Mouse (Mus musculus) midbrain, embryonic 16.5 days (tissue): ENCODE data around the gene Eef2. TPM values are rescaled to one million over a fixed set of nuclear protein-coding genes. Genes with fewer than 3 reads are reported as not detected.
"Not testable (repeated sequence)": the region's sequence is repeated elsewhere in the genome, so short reads cannot be mapped to it uniquely, and the experiment has no call there.

Source experiments
- ATAC-seq: fragments of 200-750 bp; cut with Nextera tagmentation; 2 replicates; pipeline ENCODE4 v1.8.0; 2017; ENCODE audit warnings: moderate TSS enrichment
- H3K27ac ChIP-seq: fragments of 300-500 bp; sonication (generic); 2 replicates; pipeline ENCODE4 v1.5.1; 2014; ENCODE audit warnings: mild to moderate bottlenecking, low read length, mixed read lengths
- H3K27me3 ChIP-seq: fragments of 300-500 bp; sonication (generic); 2 replicates; pipeline ENCODE4 v1.6.1; 2014; ENCODE audit warnings: low read depth, low read length, mixed read lengths; ENCODE audit not compliant: control insufficient read depth, insufficient read depth
- H3K36me3 ChIP-seq: fragments of 300-500 bp; sonication (generic); 2 replicates; pipeline ENCODE4 v1.6.1; 2014; ENCODE audit warnings: mild to moderate bottlenecking, low read length, moderate library complexity, mixed read lengths; ENCODE audit not compliant: control insufficient read depth, insufficient read depth
- H3K4me1 ChIP-seq: fragments of 300-500 bp; sonication (generic); 2 replicates; pipeline ENCODE4 v1.6.1; 2014; ENCODE audit warnings: mild to moderate bottlenecking, low read length, mixed read lengths; ENCODE audit not compliant: control insufficient read depth, insufficient read depth
- H3K4me2 ChIP-seq: fragments of 300-500 bp; sonication (generic); 2 replicates; pipeline ENCODE4 v1.6.1; 2014; ENCODE audit warnings: mild to moderate bottlenecking, low read length, mixed read lengths
- H3K4me3 ChIP-seq: fragments of 300-500 bp; sonication (generic); 2 replicates; pipeline ENCODE4 v1.5.1; 2014; ENCODE audit warnings: low read depth, mild to moderate bottlenecking, low read length, moderate library complexity, mixed read lengths
- H3K9ac ChIP-seq: fragments of 300-500 bp; sonication (generic); 2 replicates; pipeline ENCODE4 v1.6.1; 2014; ENCODE audit warnings: low read depth, low read length, mixed read lengths
- H3K9me3 ChIP-seq: fragments of 300-500 bp; sonication (generic); replicated peaks from 2 replicates; pipeline ENCODE4 v1.6.1; 2014; ENCODE audit warnings: mild to moderate bottlenecking, low read length, mixed read lengths; ENCODE audit not compliant: control insufficient read depth, poor library complexity, severe bottlenecking
- WGBS: fragments of 180-500 bp; shearing (Covaris S2); extraction: QIAGEN DNeasy Blood & Tissue Kit; methylation state at CpG from one replicate; pipeline ENCODE4 v1.1.7; 2014; 5-methylcytosine and 5-hydroxymethylcytosine counted together
- polyA plus RNA-seq: library from polyadenylated mRNA; unstranded; fragments of >200 nt; fragmentation: Nextera tagmentation; extraction: Ambion mirVana; gene quantifications from 2 replicates; pipeline ENCODE4 v1.2.1, GENCODE M21; 2015

Gene Eef2
- polyA plus RNA-seq, 1 experiment from 2014 or later, result 535 TPM

- H3K27me3 ChIP-seq, H3K9ac ChIP-seq, H3K4me3 ChIP-seq, H3K4me1 ChIP-seq, H3K9me3 ChIP-seq, ATAC-seq, H3K4me2 ChIP-seq, H3K27ac ChIP-seq: not testable (repeated sequence)
- 40% methylated on average over 1 of the region's 1 CpGs for WGBS
- H3K36me3 ChIP-seq, result peaks cover 65% of the 10 kb centered on the region
Measured at GRCm38 (mm10) chr10:81217267-81217666, 40.8 kb downstream of the Eef2 start.

- Histone ChIP-seq H3K4me2 (no peak overlapping the region), H3K9ac (no peak overlapping the region), H3K4me3 (no peak overlapping the region), H3K9me3 (no peaks in the 10 kb centered on the region), H3K36me3 (peaks cover 60% of the 10 kb centered on the region), H3K27me3 (no peaks in the 10 kb centered on the region), H3K27ac (no peak overlapping the region), H3K4me1 (no peaks in the 10 kb centered on the region)
- no peak for ATAC-seq
- 40% methylated on average over 7 of the region's 7 CpGs for WGBS
Measured at GRCm38 (mm10) chr10:81217964-81218363, 41.5 kb downstream of the Eef2 start.

- no peak overlapping the region for H3K4me3 ChIP-seq
- H3K27me3 ChIP-seq, result no peaks in the 10 kb centered on the region
- no peak overlapping the region for H3K9ac ChIP-seq
- no peak overlapping the region for H3K4me2 ChIP-seq
- 92% methylated on average over 5 of the region's 5 CpGs for WGBS
- no peak for ATAC-seq
- peaks cover 37% of the 10 kb centered on the region for H3K36me3 ChIP-seq
- H3K9me3 ChIP-seq, result no peaks in the 10 kb centered on the region
- H3K27ac ChIP-seq, result no peak overlapping the region
- H3K4me1 ChIP-seq, result no peaks in the 10 kb centered on the region
Measured at GRCm38 (mm10) chr10:81221402-81222015, 45.1 kb downstream of the Eef2 start.

GRCm38 (mm10) chr10:81223731-81224130 is 47.3 kb downstream of the Eef2 start:
- ATAC-seq, H3K4me3 ChIP-seq, H3K9me3 ChIP-seq, H3K27ac ChIP-seq, H3K27me3 ChIP-seq, H3K9ac ChIP-seq, H3K4me2 ChIP-seq: not testable (repeated sequence)
- peaks cover 26% of the 10 kb centered on the region for H3K36me3 ChIP-seq
- peaks cover 11% of the 10 kb centered on the region for H3K4me1 ChIP-seq
- WGBS, result 69% methylated on average over 2 of the region's 2 CpGs

GRCm38 (mm10) chr10:81229735-81230437 is 53.5 kb downstream of the Eef2 start:
- Histone ChIP-seq H3K9me3 (no peaks in the 10 kb centered on the region), H3K4me1 (peaks cover 34% of the 10 kb centered on the region), H3K9ac (peak overlapping the region; percentile 88), H3K36me3 (no peaks in the 10 kb centered on the region), H3K4me3 (peak overlapping the region; percentile 60), H3K27me3 (no peaks in the 10 kb centered on the region), H3K27ac (peak overlapping the region; percentile 90), H3K4me2 (peak overlapping the region; percentile 61)
- peak; percentile 38 for ATAC-seq
- 5% methylated on average over 20 of the region's 20 CpGs for WGBS

GRCm38 (mm10) chr10:81230438-81231332 is 54.3 kb downstream of the Eef2 start, which contains the start of gene Atcay:
TSS of gene Atcay (minus strand) at chr10:81230833.
- no peaks in the 10 kb centered on the region for H3K9me3 ChIP-seq
- H3K9ac ChIP-seq, result peak within 1 kb of the TSS; percentile 88
- no peaks in the 10 kb centered on the region for H3K36me3 ChIP-seq
- peaks cover 34% of the 10 kb centered on the region for H3K4me1 ChIP-seq
- H3K27ac ChIP-seq, result peak within 1 kb of the TSS; percentile 90
- 4% methylated on average over 27 of the region's 27 CpGs for WGBS
- H3K27me3 ChIP-seq, result no peaks in the 10 kb centered on the region
- peak within 1 kb of the TSS; percentile 60 for H3K4me3 ChIP-seq
- peak; percentile 92 for ATAC-seq
- H3K4me2 ChIP-seq, result peak within 1 kb of the TSS; percentile 61

GRCm38 (mm10) chr10:81231436-81231835 is 55.0 kb downstream of the Eef2 start:
- Histone ChIP-seq H3K4me3 (peak overlapping the region; percentile 60), H3K27me3 (no peaks in the 10 kb centered on the region), H3K4me1 (peaks cover 34% of the 10 kb centered on the region), H3K27ac (peak overlapping the region; percentile 90), H3K4me2 (peak overlapping the region; percentile 61), H3K36me3 (no peaks in the 10 kb centered on the region), H3K9me3 (no peaks in the 10 kb centered on the region), H3K9ac (no peak overlapping the region)
- 0 out of 2 replicates have a peak, but pooled peaks have one; percentile 0 for ATAC-seq
- WGBS, result 53% methylated on average over 7 of the region's 7 CpGs
